Mouse (Mus musculus): ENCODE data around the gene Gm5431. TPM values are rescaled to one million over a fixed set of nuclear protein-coding genes. Genes with fewer than 3 reads are reported as not detected.
A peak's percentile ranks its signal among the peaks of the same experiment; 100 is the strongest.
"Not testable (repeated sequence)": the region's sequence is repeated elsewhere in the genome, so short reads cannot be mapped to it uniquely, and the experiment has no call there.

The Gm5431 gene
- polyA plus RNA-seq, 1 experiment, result 0.08 TPM

DNA sequence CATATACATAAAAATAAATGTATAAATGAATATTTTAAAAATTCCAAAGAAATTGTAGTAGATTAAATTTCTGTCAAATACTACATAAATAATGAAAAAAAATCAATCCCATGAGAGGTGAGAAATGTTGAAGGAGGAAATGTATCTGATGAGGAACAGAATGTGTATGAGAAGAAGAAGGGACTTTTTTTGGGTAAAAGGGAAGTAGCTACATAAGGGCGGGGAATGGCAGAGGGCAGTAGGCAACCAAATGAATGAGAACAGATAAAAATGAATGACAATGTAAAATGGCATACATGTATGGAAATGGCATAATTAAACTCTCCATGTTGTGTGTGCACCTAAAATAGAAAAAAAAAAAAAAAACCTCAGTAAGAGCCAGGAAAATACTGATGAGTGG, 11.6 kb upstream of the Gm5431 start:
- DNase-seq, result no peak
- H3K27me3 ChIP-seq (ENCODE audit: control insufficient read depth, insufficient read depth, low read length), result no peaks in the 10 kb centered on the region
- TF ChIP-seq CTCF (IDR thresholded peaks at IDR 0.05; ENCODE audit: borderline replicate concordance, insufficient read depth, low read depth, low read length) (no peak), POLR2A (IDR thresholded peaks at IDR 0.05; ENCODE audit: borderline replicate concordance, insufficient read depth, low read length) (no peak)
- 89% methylated on average over 1 of the region's 1 CpGs for WGBS
- no peak overlapping the region for H3K27ac ChIP-seq (ENCODE audit: insufficient read depth, low read length)
- H3K4me3 ChIP-seq (replicated peaks; ENCODE audit: insufficient read depth, low read depth, low read length), result no peak overlapping the region
- H3K4me1 ChIP-seq (ENCODE audit: control insufficient read depth, insufficient read depth, low read length), result no peaks in the 10 kb centered on the region

DNA sequence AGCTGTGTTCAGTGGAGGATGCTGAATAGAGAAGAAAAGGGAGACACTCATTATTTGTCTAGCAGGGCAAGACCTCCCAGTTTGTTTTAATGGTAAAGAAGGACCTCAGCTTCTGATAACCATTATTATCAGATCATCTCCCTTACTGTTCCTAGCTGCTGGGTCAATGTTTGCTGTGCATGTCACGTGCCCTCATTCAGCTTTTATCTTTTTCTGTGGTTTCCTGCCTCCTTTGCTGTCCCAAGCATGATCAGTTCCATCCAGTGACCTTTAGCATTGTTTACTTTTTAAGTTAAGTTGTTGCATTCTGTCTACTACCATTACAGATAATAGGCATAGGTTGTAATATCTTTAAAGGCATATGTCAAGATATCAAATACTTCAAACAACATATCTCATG, 6.4 kb upstream of the Gm5431 start:
- WGBS, result 64% methylated on average over 1 of the region's 1 CpGs
- H3K27me3 ChIP-seq (ENCODE audit: control insufficient read depth, insufficient read depth, low read length), result no peaks in the 10 kb centered on the region
- TF ChIP-seq POLR2A (IDR thresholded peaks at IDR 0.05; ENCODE audit: borderline replicate concordance, insufficient read depth, low read length) (no peak), CTCF (IDR thresholded peaks at IDR 0.05; ENCODE audit: borderline replicate concordance, insufficient read depth, low read depth, low read length) (no peak)
- DNase-seq, result no peak
- no peaks in the 10 kb centered on the region for H3K4me1 ChIP-seq (ENCODE audit: control insufficient read depth, insufficient read depth, low read length)
- no peak overlapping the region for H3K4me3 ChIP-seq (replicated peaks; ENCODE audit: insufficient read depth, low read depth, low read length)
- H3K27ac ChIP-seq (ENCODE audit: insufficient read depth, low read length), result no peak overlapping the region

DNA sequence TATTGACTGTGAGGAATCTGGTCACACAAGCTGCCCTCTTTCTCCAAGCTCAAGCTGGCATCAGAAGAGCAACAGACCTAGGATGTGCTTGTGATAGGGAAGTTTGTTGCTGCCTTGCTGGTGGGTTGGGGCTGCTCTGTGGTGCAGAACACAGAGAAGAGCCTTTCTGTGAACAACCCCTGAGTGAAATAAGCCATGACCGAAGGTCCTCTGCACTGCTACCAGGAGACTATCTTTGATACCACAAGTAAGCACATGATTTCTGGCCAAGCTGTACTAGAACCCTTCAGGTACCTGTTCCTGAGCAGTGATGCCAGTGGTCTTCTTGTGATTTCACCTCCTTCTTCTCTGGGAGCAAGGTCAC, 465 bp downstream of the Gm5431 start:
- H3K27me3 ChIP-seq (ENCODE audit: control insufficient read depth, insufficient read depth, low read length); DNase-seq; H3K4me3 ChIP-seq (replicated peaks; ENCODE audit: insufficient read depth, low read depth, low read length); H3K27ac ChIP-seq (ENCODE audit: insufficient read depth, low read length); H3K4me1 ChIP-seq (ENCODE audit: control insufficient read depth, insufficient read depth, low read length): not testable (repeated sequence)
- WGBS, result 95% methylated on average over 1 of the region's 1 CpGs

DNA sequence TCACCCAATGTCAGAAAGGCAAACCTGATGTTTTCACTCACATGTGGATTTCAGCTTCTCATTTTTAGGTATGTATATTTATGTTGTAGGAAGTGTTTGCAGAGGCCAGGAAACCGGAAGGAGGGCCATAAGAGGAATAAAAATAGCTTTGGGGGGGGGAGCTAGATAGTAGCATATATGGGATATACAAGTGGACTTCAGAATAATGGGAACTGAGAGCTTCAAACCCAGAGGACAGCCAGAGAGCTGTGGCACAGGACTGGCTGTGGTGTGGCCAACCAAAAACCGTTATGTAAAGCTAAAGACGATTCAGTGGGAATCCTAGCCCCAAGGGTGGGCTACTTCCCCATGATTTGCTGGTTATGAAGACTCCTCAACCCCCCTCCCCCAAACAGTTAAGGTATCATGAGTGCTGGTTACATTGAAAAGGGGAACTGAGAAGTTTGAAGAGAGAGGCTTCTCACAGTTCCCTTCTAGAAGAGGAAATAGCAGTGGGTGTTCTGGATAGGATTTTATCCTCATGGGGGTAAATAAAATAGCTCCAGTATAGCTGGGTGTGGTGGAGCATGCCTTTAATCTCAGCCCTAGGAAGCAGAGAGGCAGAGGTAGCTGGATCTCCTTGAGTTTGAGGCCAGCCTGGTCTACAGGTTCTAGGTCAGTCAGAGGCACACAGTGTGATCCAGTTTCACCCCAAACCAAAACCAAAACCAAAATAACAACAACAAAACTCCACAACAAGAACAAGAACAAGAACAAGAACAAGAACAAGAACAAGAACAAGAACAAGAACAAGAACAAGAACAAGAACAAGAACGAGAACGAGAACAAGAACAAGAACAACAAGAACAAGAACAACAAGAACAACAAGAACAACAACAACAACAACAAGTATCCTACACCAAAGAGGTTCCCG, 1.1 kb downstream of the Gm5431 start:
- whole genome bisulfite sequencing, result 78% methylated on average over 6 of the region's 6 CpGs
- not testable (repeated sequence) for H3K4me3 ChIP-seq (replicated peaks; ENCODE audit: insufficient read depth, low read depth, low read length); H3K27ac ChIP-seq (ENCODE audit: insufficient read depth, low read length); DNase-seq; H3K4me1 ChIP-seq (ENCODE audit: control insufficient read depth, insufficient read depth, low read length); H3K27me3 ChIP-seq (ENCODE audit: control insufficient read depth, insufficient read depth, low read length)

DNA sequence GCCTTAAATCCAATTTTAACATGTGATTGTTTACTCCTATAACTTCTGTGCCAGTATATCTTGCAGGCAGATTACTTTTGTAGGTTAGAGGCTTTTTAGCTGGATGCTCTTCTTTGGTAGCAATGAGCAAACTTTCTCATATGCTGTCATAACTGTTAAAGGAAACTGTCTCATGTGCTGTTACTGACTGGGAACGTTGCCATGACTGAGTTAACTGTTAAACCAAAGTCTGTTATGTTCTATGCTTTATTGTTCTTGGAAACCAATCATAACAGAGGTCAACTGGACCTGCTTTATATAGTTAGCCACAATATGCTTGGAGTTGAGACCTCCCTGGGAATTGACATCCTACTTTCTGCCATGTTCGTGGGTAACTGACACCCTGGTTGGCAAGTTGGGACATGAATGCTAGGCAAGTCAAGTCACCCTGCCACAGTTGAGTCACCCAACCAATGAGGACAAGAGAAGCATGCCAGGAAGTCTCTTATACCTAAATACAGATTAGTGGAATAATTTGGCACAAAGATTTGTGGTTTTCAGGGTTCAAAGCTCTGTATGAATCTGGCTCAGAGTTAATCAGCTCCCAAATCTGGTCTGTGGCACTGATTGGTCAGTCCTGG, 3.1 kb downstream of the Gm5431 start:
- no peak for DNase-seq
- no peak overlapping the region for H3K4me3 ChIP-seq (replicated peaks; ENCODE audit: insufficient read depth, low read depth, low read length)
- WGBS, result 61% methylated on average over 2 of the region's 2 CpGs
- no peak overlapping the region for H3K27ac ChIP-seq (ENCODE audit: insufficient read depth, low read length)
- TF ChIP-seq POLR2A (IDR thresholded peaks at IDR 0.05; ENCODE audit: borderline replicate concordance, insufficient read depth, low read length) (no peak), CTCF (IDR thresholded peaks at IDR 0.05; ENCODE audit: borderline replicate concordance, insufficient read depth, low read depth, low read length) (no peak)
- no peaks in the 10 kb centered on the region for H3K4me1 ChIP-seq (ENCODE audit: control insufficient read depth, insufficient read depth, low read length)
- no peaks in the 10 kb centered on the region for H3K27me3 ChIP-seq (ENCODE audit: control insufficient read depth, insufficient read depth, low read length)

DNA sequence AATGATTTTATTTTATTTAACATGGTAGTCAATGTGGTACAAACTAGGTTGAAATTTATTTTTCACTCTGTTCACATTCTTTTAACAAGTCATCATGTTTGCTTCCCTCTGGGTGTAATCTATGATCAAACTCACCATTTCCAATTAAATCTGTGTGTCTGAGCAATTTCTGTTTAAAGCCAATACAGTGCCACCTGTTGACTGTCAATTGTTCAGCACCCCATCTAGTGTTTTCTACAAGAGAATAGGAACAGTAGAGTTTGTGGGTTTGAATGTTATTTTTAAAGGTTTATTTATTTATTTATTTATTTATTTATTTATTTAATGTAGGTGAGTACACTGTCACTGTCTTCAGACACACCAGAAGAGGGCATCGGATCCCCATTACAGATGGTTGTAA, 25.3 kb downstream of the Gm5431 start:
- Histone ChIP-seq H3K4me3 (replicated peaks; ENCODE audit: insufficient read depth, low read depth, low read length) (no peak overlapping the region), H3K27ac (ENCODE audit: insufficient read depth, low read length) (no peak overlapping the region), H3K27me3 (ENCODE audit: control insufficient read depth, insufficient read depth, low read length) (no peaks in the 10 kb centered on the region), H3K4me1 (ENCODE audit: control insufficient read depth, insufficient read depth, low read length) (no peaks in the 10 kb centered on the region)
- no peak for DNase-seq
- WGBS, result 97% methylated on average over 1 of the region's 1 CpGs
- TF ChIP-seq POLR2A (IDR thresholded peaks at IDR 0.05; ENCODE audit: borderline replicate concordance, insufficient read depth, low read length), result no peak
- TF ChIP-seq CTCF (IDR thresholded peaks at IDR 0.05; ENCODE audit: borderline replicate concordance, insufficient read depth, low read depth, low read length), result no peak

DNA sequence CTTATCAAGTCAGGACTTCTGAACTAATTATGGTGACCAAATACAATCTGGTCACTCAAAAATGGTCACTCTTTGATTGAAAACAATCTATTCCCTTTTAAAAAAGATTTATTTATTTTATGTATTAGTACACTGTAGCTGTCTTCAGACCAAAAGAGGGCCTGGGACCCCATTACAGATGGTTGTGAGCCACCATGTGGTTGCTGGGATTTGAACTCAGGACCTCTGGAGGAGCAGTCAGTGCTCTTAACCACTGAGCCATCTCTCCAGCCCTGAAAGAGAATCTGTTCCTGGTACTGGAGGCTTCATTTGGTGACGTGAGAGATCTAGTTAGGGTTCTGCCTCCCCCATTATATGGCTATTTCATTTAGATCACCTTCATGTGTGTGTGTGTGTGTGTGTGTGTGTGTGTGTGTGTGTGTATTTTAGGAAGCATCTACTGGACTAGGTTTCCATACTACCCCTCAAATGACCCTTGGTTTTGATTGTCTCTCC, 26.6 kb downstream of the Gm5431 start:
- 90% methylated on average over 1 of the region's 1 CpGs for WGBS
- H3K4me1 ChIP-seq (ENCODE audit: control insufficient read depth, insufficient read depth, low read length); DNase-seq; H3K27ac ChIP-seq (ENCODE audit: insufficient read depth, low read length); H3K27me3 ChIP-seq (ENCODE audit: control insufficient read depth, insufficient read depth, low read length); H3K4me3 ChIP-seq (replicated peaks; ENCODE audit: insufficient read depth, low read depth, low read length): not testable (repeated sequence)

DNA sequence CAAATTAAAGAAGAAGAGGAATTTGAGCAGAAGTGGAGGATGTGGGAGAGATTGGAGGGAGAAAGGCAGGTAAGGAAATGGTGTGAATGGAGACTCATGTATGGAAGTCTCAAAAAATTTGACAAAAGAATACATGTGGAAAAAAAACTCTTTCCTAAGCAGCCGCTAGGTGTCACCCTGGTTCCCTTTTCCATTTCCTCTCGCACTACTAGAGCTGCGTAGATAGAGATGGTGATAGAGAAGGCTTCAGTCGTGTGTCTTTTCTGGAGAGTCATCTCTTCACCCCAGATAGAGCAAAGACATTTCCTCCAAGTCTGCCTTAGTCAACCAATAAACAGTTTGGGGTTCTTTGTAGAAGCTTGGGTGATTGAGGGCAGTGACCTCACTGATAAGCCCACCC, 27.5 kb downstream of the Gm5431 start:
- DNase-seq, result peak in 1 of 2 experiments; percentile 33
- TF ChIP-seq POLR2A (IDR thresholded peaks at IDR 0.05; ENCODE audit: borderline replicate concordance, insufficient read depth, low read length) (no peak), CTCF (IDR thresholded peaks at IDR 0.05; ENCODE audit: borderline replicate concordance, insufficient read depth, low read depth, low read length) (peak; percentile 59; the same call in 1 of the 2 replicates)
- 1% methylated on average over 4 of the region's 4 CpGs for WGBS
- H3K27me3 ChIP-seq (ENCODE audit: control insufficient read depth, insufficient read depth, low read length), result no peaks in the 10 kb centered on the region
- no peak overlapping the region for H3K27ac ChIP-seq (ENCODE audit: insufficient read depth, low read length)
- H3K4me1 ChIP-seq (ENCODE audit: control insufficient read depth, insufficient read depth, low read length), result no peaks in the 10 kb centered on the region
- H3K4me3 ChIP-seq (replicated peaks; ENCODE audit: insufficient read depth, low read depth, low read length), result no peak overlapping the region

Measured in cerebellum, adult 2 months (tissue).